Mouse (Mus musculus): ENCODE measurements around the gene Mepe. TPM values are rescaled to one million over a fixed set of nuclear protein-coding genes. Genes with fewer than 3 reads are reported as not detected.

The Mepe gene
- polyA plus RNA-seq, 1 experiment from 2014 or later: not detected

DNA sequence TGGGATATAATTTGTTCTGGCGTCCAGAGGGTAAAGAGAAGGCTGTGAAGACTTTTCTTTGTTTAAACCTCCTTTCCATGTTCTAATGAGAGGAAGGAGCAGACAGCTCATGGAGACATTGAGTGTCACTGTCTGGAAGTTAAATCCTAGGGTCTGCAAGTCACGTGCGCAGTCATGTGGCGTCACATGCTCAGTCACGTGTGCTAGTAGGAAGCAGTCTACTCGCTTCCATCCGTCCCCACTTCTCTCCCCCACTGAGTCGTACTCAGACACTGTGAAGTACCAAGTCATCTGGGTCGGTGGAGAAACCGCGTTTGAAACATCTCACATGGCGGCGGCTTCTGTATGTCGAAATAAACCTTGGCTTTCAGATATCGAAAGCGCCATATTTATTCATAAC lies 60.4 kb downstream of the Mepe start:
- Histone ChIP-seq H3K36me3 (ENCODE audit: control insufficient read depth, insufficient read depth, low read length) (no peaks in the 10 kb centered on the region), H3K4me2 (ENCODE audit: low read depth, low read length, severe bottlenecking) (no peak overlapping the region), H3K4me1 (replicated peaks; ENCODE audit: control insufficient read depth, insufficient read depth, low read length) (no peaks in the 10 kb centered on the region), H3K9ac (ENCODE audit: low read length) (no peak overlapping the region), H3K4me3 (ENCODE audit: low read depth, low read length) (no peak overlapping the region), H3K9me3 (ENCODE audit: control insufficient read depth, low read length) (no peaks in the 10 kb centered on the region), H3K27ac (ENCODE audit: low read depth, low read length) (no peak overlapping the region), H3K27me3 (ENCODE audit: control insufficient read depth, insufficient read depth, low read length) (no peaks in the 10 kb centered on the region)
- 96% methylated on average over 16 of the region's 16 CpGs for WGBS
- no peak for DNase-seq (ENCODE audit: low spot score)
- ATAC-seq (replicated peaks; ENCODE audit: low FRiP score): no peak

DNA sequence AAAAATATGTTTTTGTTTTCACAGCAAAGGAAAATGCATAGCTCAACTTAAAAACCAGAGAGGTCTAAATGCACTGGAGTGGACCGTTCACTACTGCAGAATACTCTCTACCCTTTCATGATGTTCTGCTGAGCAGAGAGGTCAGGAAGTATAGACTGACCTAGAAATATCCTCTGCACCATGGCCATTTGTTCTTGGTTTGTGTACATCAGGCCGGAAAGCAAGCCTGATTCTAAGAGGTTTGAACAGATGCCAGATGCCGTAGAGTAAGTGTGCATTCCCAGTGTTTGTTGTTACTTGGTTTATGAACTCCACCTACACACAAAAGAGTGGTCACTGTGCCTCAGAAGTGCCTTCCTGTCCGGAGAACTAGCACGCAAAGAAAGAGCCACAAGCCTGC lies 61.8 kb downstream of the Mepe start:
- ATAC-seq (replicated peaks; ENCODE audit: low FRiP score) (no peak), DNase-seq (ENCODE audit: low spot score) (no peak)
- no peaks in the 10 kb centered on the region for H3K9me3 ChIP-seq (ENCODE audit: control insufficient read depth, low read length)
- no peak overlapping the region for H3K4me3 ChIP-seq (ENCODE audit: low read depth, low read length)
- no peak overlapping the region for H3K9ac ChIP-seq (ENCODE audit: low read length)
- 88% methylated on average over 5 of the region's 5 CpGs for WGBS
- no peak overlapping the region for H3K27ac ChIP-seq (ENCODE audit: low read depth, low read length)
- H3K4me1 ChIP-seq (replicated peaks; ENCODE audit: control insufficient read depth, insufficient read depth, low read length): no peaks in the 10 kb centered on the region
- H3K4me2 ChIP-seq (ENCODE audit: low read depth, low read length, severe bottlenecking): no peak overlapping the region
- no peaks in the 10 kb centered on the region for H3K36me3 ChIP-seq (ENCODE audit: control insufficient read depth, insufficient read depth, low read length)
- no peaks in the 10 kb centered on the region for H3K27me3 ChIP-seq (ENCODE audit: control insufficient read depth, insufficient read depth, low read length)

Small RNA genes lying within 50 kb of the gene (microRNA-seq; reads per million reads assigned to microRNA genes)
- not detected for gene Gm23616 (ENCODE audit: insufficient number of aligned reads)

Other genes with a start within 250 kb of the Mepe start
- not detected in 2 replicates for gene Gm17660, start 247.7 kb upstream of the Mepe start, polyA plus RNA-seq (2014; fragmentation: Nextera tagmentation; extraction: Ambion mirVana)
- 23.3 and 24.1 TPM in 2 replicates for gene Sparcl1, start 211.6 kb upstream of the Mepe start, polyA plus RNA-seq (2014; fragmentation: Nextera tagmentation; extraction: Ambion mirVana)
- gene Dspp, start 154.6 kb upstream of the Mepe start, polyA plus RNA-seq (2014; fragmentation: Nextera tagmentation; extraction: Ambion mirVana): not detected in 2 replicates
- 0.72 and 0.77 TPM in 2 replicates for gene Dmp1, start 122.7 kb upstream of the Mepe start, polyA plus RNA-seq (2014; fragmentation: Nextera tagmentation; extraction: Ambion mirVana)
- gene Ibsp, start 26.2 kb upstream of the Mepe start, polyA plus RNA-seq (2014; fragmentation: Nextera tagmentation; extraction: Ambion mirVana): not detected in 2 replicates
- gene Spp1, start 109.8 kb downstream of the Mepe start, polyA plus RNA-seq (2014; fragmentation: Nextera tagmentation; extraction: Ambion mirVana): 3.4 and 4.0 TPM in 2 replicates
- 12.7 and 14.6 TPM in 2 replicates for gene Pkd2, start 134.1 kb downstream of the Mepe start, polyA plus RNA-seq (2014; fragmentation: Nextera tagmentation; extraction: Ambion mirVana)
- gene BC005561, start 183.0 kb downstream of the Mepe start, polyA plus RNA-seq (2014; fragmentation: Nextera tagmentation; extraction: Ambion mirVana): 18.9 and 19.1 TPM in 2 replicates